Mouse (Mus musculus) Muller cell, postnatal 12 days (primary cell): Measurements from ENCODE around the gene Cabin1.

Experiments used
- DNase-seq: peaks from one replicate; pipeline ENCODE4 v3.0.0-alpha.2; 2015; ENCODE audit errors: inconsistent ontology term

The Cabin1 gene

GRCm38 (mm10) chr10:75702494-75702893, 61.6 kb downstream of the Cabin1 start:
- DNase-seq: no peak

- DNase-seq: no peak
Measured at GRCm38 (mm10) chr10:75701280-75701679, 62.9 kb downstream of the Cabin1 start.

- DNase-seq: no peak
Measured at GRCm38 (mm10) chr10:75697693-75698092, 66.4 kb downstream of the Cabin1 start.

- DNase-seq: no peak
Measured at GRCm38 (mm10) chr10:75696597-75697355, 67.4 kb downstream of the Cabin1 start.

GRCm38 (mm10) chr10:75695521-75695920, 68.6 kb downstream of the Cabin1 start:
- no peak for DNase-seq

- DNase-seq: no peak
Measured at GRCm38 (mm10) chr10:75695078-75695477, 69.1 kb downstream of the Cabin1 start.

- no peak for DNase-seq
Measured at GRCm38 (mm10) chr10:75694567-75694966, 69.6 kb downstream of the Cabin1 start.

GRCm38 (mm10) chr10:75693451-75694233, 70.5 kb downstream of the Cabin1 start:
- DNase-seq: peak; percentile 12

GRCm38 (mm10) chr10:75688598-75688997, 75.5 kb downstream of the Cabin1 start:
- no peak for DNase-seq

GRCm38 (mm10) chr10:75686724-75687123, 77.4 kb downstream of the Cabin1 start:
- no peak for DNase-seq

- DNase-seq: peak; percentile 27
Measured at GRCm38 (mm10) chr10:75684035-75685004, 79.8 kb downstream of the Cabin1 start.

- DNase-seq: no peak
Measured at GRCm38 (mm10) chr10:75680574-75681001, 83.6 kb downstream of the Cabin1 start.

GRCm38 (mm10) chr10:75679204-75679603, 84.9 kb downstream of the Cabin1 start:
- no peak for DNase-seq

GRCm38 (mm10) chr10:75677989-75678388, 86.2 kb downstream of the Cabin1 start:
- DNase-seq: no peak

GRCm38 (mm10) chr10:75677571-75677970, 86.6 kb downstream of the Cabin1 start:
- DNase-seq: no peak

- DNase-seq: peak; percentile 24
Measured at GRCm38 (mm10) chr10:75676819-75677565, 87.1 kb downstream of the Cabin1 start.

GRCm38 (mm10) chr10:75676286-75676685, 87.9 kb downstream of the Cabin1 start:
- no peak for DNase-seq

GRCm38 (mm10) chr10:75675594-75675993, 88.5 kb downstream of the Cabin1 start:
- no peak for DNase-seq

GRCm38 (mm10) chr10:75669936-75670335, 94.2 kb downstream of the Cabin1 start:
- DNase-seq: no peak

- peak; percentile 78 for DNase-seq
Measured at GRCm38 (mm10) chr10:75667911-75668270, 96.2 kb downstream of the Cabin1 start.
